Mouse (Mus musculus) midbrain, embryonic 15.5 days (tissue): Measurements from ENCODE around the gene Add1. TPM values are rescaled to one million over a fixed set of nuclear protein-coding genes. Genes with fewer than 3 reads are reported as not detected.
A peak's percentile ranks its signal among the peaks of the same experiment; 100 is the strongest.

ENCODE experiments used
- ATAC-seq: fragments of 200-750 bp; cut with Nextera tagmentation; replicated peaks from 2 replicates; pipeline ENCODE4 v1.8.0; 2017; ENCODE audit warnings: moderate TSS enrichment
- H3K27ac ChIP-seq: fragments of 300-500 bp; sonication (generic); 2 replicates; pipeline ENCODE4 v1.5.1; 2015; ENCODE audit warnings: mild to moderate bottlenecking, inconsistent platforms
- H3K27me3 ChIP-seq: fragments of 300-500 bp; sonication (generic); replicated peaks from 2 replicates; pipeline ENCODE4 v1.6.1; 2015; ENCODE audit warnings: inconsistent platforms
- H3K36me3 ChIP-seq: fragments of 300-500 bp; sonication (generic); replicated peaks from 2 replicates; pipeline ENCODE4 v1.6.1; 2015; ENCODE audit warnings: inconsistent platforms
- H3K4me1 ChIP-seq: fragments of 300-500 bp; sonication (generic); 2 replicates; pipeline ENCODE4 v1.6.1; 2015; ENCODE audit warnings: inconsistent platforms
- H3K4me2 ChIP-seq: fragments of 300-500 bp; sonication (generic); 2 replicates; pipeline ENCODE4 v1.6.1; 2015; ENCODE audit warnings: inconsistent platforms, mild to moderate bottlenecking, moderate library complexity
- H3K4me3 ChIP-seq: fragments of 300-500 bp; sonication (generic); 2 replicates; pipeline ENCODE4 v1.5.1; 2015; ENCODE audit warnings: mild to moderate bottlenecking, inconsistent platforms
- H3K9ac ChIP-seq: fragments of 300-500 bp; sonication (generic); 2 replicates; pipeline ENCODE4 v1.6.1; 2015; ENCODE audit warnings: mild to moderate bottlenecking, inconsistent platforms
- H3K9me3 ChIP-seq: fragments of 300-500 bp; sonication (generic); 2 replicates; pipeline ENCODE4 v1.6.1; 2016; ENCODE audit warnings: inconsistent platforms
- WGBS: fragments of 180-500 bp; shearing (Covaris S2); methylation state at CpG from one replicate; pipeline ENCODE4 v1.1.7; 2015; ENCODE audit warnings: mixed read lengths; 5-methylcytosine and 5-hydroxymethylcytosine counted together
- polyA plus RNA-seq: library from polyadenylated mRNA; unstranded; fragments of >200 nt; fragmentation: Nextera tagmentation; extraction: Ambion mirVana; gene quantifications from 2 replicates; pipeline ENCODE4 v1.2.1, GENCODE M21; 2015

Gene Add1
- polyA plus RNA-seq: 218 and 221 TPM in 2 replicates

GRCm38 (mm10) chr5:34573268-34574221 lies at the start of gene Add1:
TSS of gene Add1 (plus strand) at chr5:34573664.
- Histone ChIP-seq H3K9me3 (no peaks in the 10 kb centered on the region), H3K4me2 (peak within 1 kb of the TSS; percentile 67), H3K4me3 (peak within 1 kb of the TSS; percentile 89), H3K27ac (peak within 1 kb of the TSS; percentile 94), H3K36me3 (no peaks in the 10 kb centered on the region), H3K27me3 (no peaks in the 10 kb centered on the region), H3K9ac (peak within 1 kb of the TSS; percentile 97), H3K4me1 (peaks cover 22% of the 10 kb centered on the region)
- WGBS: 1% methylated on average over 68 of the region's 84 CpGs
- peak; percentile 100 for ATAC-seq

- Histone ChIP-seq H3K4me1 (peaks cover 6% of the 10 kb centered on the region), H3K4me3 (no peak overlapping the region), H3K36me3 (no peaks in the 10 kb centered on the region), H3K27me3 (no peaks in the 10 kb centered on the region; the same call in 1 of the 2 replicates), H3K9ac (no peak overlapping the region), H3K27ac (no peak overlapping the region), H3K4me2 (no peak overlapping the region), H3K9me3 (no peaks in the 10 kb centered on the region)
- ATAC-seq: no peak
- WGBS: 65% methylated on average over 4 of the region's 4 CpGs
These were observed 49.4 kb upstream of the Add1 start for GRCm38 (mm10) chr5:34523958-34524485.

GRCm38 (mm10) chr5:34524511-34524910 lies 49.0 kb upstream of the Add1 start:
- Histone ChIP-seq H3K9me3 (no peaks in the 10 kb centered on the region), H3K4me2 (no peak overlapping the region), H3K9ac (no peak overlapping the region), H3K27ac (no peak overlapping the region), H3K27me3 (no peaks in the 10 kb centered on the region; the same call in 1 of the 2 replicates), H3K4me3 (no peak overlapping the region), H3K36me3 (no peaks in the 10 kb centered on the region), H3K4me1 (peaks cover 6% of the 10 kb centered on the region)
- ATAC-seq: no peak

- no peaks in the 10 kb centered on the region for H3K36me3 ChIP-seq
- peak within 1 kb of the TSS; percentile 41 for H3K4me3 ChIP-seq
- H3K9ac ChIP-seq: peak within 1 kb of the TSS; percentile 44
- H3K27ac ChIP-seq: no peak within 1 kb of the TSS
- no peaks in the 10 kb centered on the region for H3K9me3 ChIP-seq
- H3K4me1 ChIP-seq: peaks cover 6% of the 10 kb centered on the region
- 3% methylated on average over 38 of the region's 38 CpGs for WGBS
- ATAC-seq: peak; percentile 90
- H3K27me3 ChIP-seq: no peaks in the 10 kb centered on the region; the same call in 1 of the 2 replicates
- H3K4me2 ChIP-seq: peak within 1 kb of the TSS; percentile 89
These were observed 47.6 kb upstream of the Add1 start, which contains the start of gene Sh3bp2 for GRCm38 (mm10) chr5:34525663-34526476. TSS of gene Sh3bp2 (plus strand) at chr5:34525838.

- H3K9ac ChIP-seq: no peak overlapping the region
- peaks cover 6% of the 10 kb centered on the region for H3K4me1 ChIP-seq
- 36% methylated on average over 5 of the region's 5 CpGs for WGBS
- H3K4me3 ChIP-seq: no peak overlapping the region
- H3K27ac ChIP-seq: no peak overlapping the region
- no peaks in the 10 kb centered on the region for H3K9me3 ChIP-seq
- no peaks in the 10 kb centered on the region; the same call in 1 of the 2 replicates for H3K27me3 ChIP-seq
- no peaks in the 10 kb centered on the region for H3K36me3 ChIP-seq
- no peak for ATAC-seq
- no peak overlapping the region for H3K4me2 ChIP-seq
These were observed 47.0 kb upstream of the Add1 start for GRCm38 (mm10) chr5:34526477-34526775.

- H3K4me2 ChIP-seq: no peak overlapping the region
- no peaks in the 10 kb centered on the region for H3K9me3 ChIP-seq
- 77% methylated on average over 2 of the region's 2 CpGs for WGBS
- no peaks in the 10 kb centered on the region; the same call in 1 of the 2 replicates for H3K27me3 ChIP-seq
- no peak overlapping the region for H3K4me3 ChIP-seq
- H3K27ac ChIP-seq: no peak overlapping the region
- no peak overlapping the region for H3K9ac ChIP-seq
- no peak for ATAC-seq
- peaks cover 6% of the 10 kb centered on the region for H3K4me1 ChIP-seq
- no peaks in the 10 kb centered on the region for H3K36me3 ChIP-seq
These were observed 46.1 kb upstream of the Add1 start for GRCm38 (mm10) chr5:34527352-34527751.

GRCm38 (mm10) chr5:34528724-34529123 lies 44.7 kb upstream of the Add1 start:
- no peak overlapping the region for H3K4me2 ChIP-seq
- 85% methylated on average over 5 of the region's 5 CpGs for WGBS
- no peak for ATAC-seq
- H3K4me3 ChIP-seq: no peak overlapping the region
- no peaks in the 10 kb centered on the region; the same call in 1 of the 2 replicates for H3K27me3 ChIP-seq
- H3K27ac ChIP-seq: no peak overlapping the region
- H3K4me1 ChIP-seq: peaks cover 6% of the 10 kb centered on the region
- H3K9me3 ChIP-seq: no peaks in the 10 kb centered on the region
- H3K36me3 ChIP-seq: no peaks in the 10 kb centered on the region
- no peak overlapping the region for H3K9ac ChIP-seq

GRCm38 (mm10) chr5:34530116-34530515 lies 43.3 kb upstream of the Add1 start:
- no peak overlapping the region for H3K27ac ChIP-seq
- no peaks in the 10 kb centered on the region for H3K9me3 ChIP-seq
- H3K27me3 ChIP-seq: no peaks in the 10 kb centered on the region; the same call in 1 of the 2 replicates
- H3K36me3 ChIP-seq: no peaks in the 10 kb centered on the region
- no peak overlapping the region for H3K4me2 ChIP-seq
- H3K4me3 ChIP-seq: no peak overlapping the region
- peaks cover 6% of the 10 kb centered on the region for H3K4me1 ChIP-seq
- no peak overlapping the region for H3K9ac ChIP-seq
- no peak for ATAC-seq
- WGBS: 68% methylated on average over 5 of the region's 5 CpGs

- Histone ChIP-seq H3K4me2 (no peak overlapping the region), H3K9me3 (no peaks in the 10 kb centered on the region), H3K9ac (no peak overlapping the region), H3K4me3 (no peak overlapping the region), H3K27me3 (no peaks in the 10 kb centered on the region; the same call in 1 of the 2 replicates), H3K27ac (no peak overlapping the region), H3K4me1 (peaks cover 4% of the 10 kb centered on the region), H3K36me3 (no peaks in the 10 kb centered on the region)
- 62% methylated on average over 4 of the region's 4 CpGs for WGBS
- no peak for ATAC-seq
These were observed 42.8 kb upstream of the Add1 start for GRCm38 (mm10) chr5:34530687-34531086.

GRCm38 (mm10) chr5:34533066-34533465 lies 40.4 kb upstream of the Add1 start:
- no peak for ATAC-seq
- 84% methylated on average over 5 of the region's 5 CpGs for WGBS
- no peak overlapping the region for H3K4me2 ChIP-seq
- H3K4me1 ChIP-seq: no peaks in the 10 kb centered on the region
- H3K9me3 ChIP-seq: no peaks in the 10 kb centered on the region
- H3K9ac ChIP-seq: no peak overlapping the region
- H3K36me3 ChIP-seq: no peaks in the 10 kb centered on the region
- H3K27me3 ChIP-seq: no peaks in the 10 kb centered on the region
- H3K4me3 ChIP-seq: no peak overlapping the region
- no peak overlapping the region for H3K27ac ChIP-seq

GRCm38 (mm10) chr5:34533820-34534219 lies 39.6 kb upstream of the Add1 start:
- 76% methylated on average over 3 of the region's 3 CpGs for WGBS
- H3K9ac ChIP-seq: no peak overlapping the region
- H3K9me3 ChIP-seq: no peaks in the 10 kb centered on the region
- no peaks in the 10 kb centered on the region for H3K36me3 ChIP-seq
- no peaks in the 10 kb centered on the region for H3K4me1 ChIP-seq
- no peak overlapping the region for H3K4me3 ChIP-seq
- no peaks in the 10 kb centered on the region for H3K27me3 ChIP-seq
- no peak overlapping the region for H3K27ac ChIP-seq
- ATAC-seq: no peak
- H3K4me2 ChIP-seq: no peak overlapping the region
